Mouse (Mus musculus) cerebellum, postnatal 36 days (tissue): ENCODE measurements around the gene Fam214a.

ENCODE experiments used
- DNase-seq, 2 experiments: peaks; one replicate each; pipeline ENCODE4 v3.0.0; 2021 to 2022; ENCODE audit warnings: mixed read lengths in 2 of 2

Fam214a gene

DNA sequence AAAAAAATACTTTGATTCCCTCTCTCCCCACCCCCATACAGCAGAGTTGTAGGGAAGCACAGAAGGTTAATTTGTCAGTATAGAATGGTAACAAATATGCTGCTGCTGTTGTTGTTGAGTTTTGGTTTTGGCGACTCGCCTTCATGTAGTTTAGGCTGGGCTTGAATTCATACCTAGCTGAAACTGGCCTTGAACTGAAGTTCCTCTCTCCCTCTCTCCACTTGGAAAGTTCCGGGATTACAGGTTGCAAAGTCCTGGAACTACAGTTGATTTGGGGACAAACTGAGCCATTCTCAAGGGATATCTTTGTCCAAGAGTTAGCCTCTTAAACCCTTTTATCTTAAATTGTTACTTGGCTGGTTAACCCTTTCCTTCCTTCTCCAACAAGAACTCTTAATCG lies 83.3 kb downstream of the Fam214a start:
- DNase-seq = no peak

- DNase-seq = peak; percentile 83 to 86
These were observed 85.0 kb downstream of the Fam214a start, which contains the start of gene Arpp19 for GRCm38 (mm10) chr9:75037451-75038356. Gene Arpp19, plus strand, starts transcription at chr9:75037614.

GRCm38 (mm10) chr9:75038357-75038688 lies 85.6 kb downstream of the Fam214a start:
- DNase-seq = no peak

GRCm38 (mm10) chr9:75040566-75040965 lies 87.9 kb downstream of the Fam214a start:
- no peak for DNase-seq

DNA sequence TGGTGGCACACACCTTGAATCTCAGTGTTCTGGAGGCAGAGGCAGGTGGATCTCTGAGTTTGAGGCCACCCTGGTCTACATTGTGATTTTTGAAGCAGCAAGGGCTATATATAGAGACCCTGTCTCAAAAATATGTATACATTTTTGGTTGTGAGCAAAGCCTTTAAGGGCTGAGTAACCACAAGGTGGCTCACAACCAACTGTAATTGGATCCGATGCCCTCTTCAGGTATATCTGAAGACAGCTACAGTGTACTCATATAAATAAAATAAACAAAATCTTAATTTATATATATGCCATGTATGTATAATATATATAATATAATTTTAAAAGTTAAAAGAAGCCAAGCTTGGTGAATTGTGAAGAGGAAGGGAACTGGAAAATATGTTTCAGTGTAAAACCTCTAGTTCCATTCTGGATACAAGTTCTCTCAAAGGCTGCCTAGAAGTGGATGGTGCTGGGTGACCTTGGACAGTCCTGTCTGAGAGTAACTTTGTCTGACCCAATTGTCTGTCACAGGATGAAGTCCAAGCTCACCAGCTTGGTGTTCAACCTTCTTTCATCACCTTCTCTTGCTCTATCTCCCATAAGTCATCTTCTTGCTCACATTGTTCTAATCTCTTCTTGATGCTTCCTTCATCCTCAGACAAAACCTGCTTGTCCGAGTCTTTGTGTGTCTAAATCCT lies 89.3 kb downstream of the Fam214a start:
- no peak for DNase-seq

- no peak for DNase-seq
These were observed 90.5 kb downstream of the Fam214a start for GRCm38 (mm10) chr9:75043191-75043590.

GRCm38 (mm10) chr9:75047079-75047478 lies 94.4 kb downstream of the Fam214a start:
- DNase-seq = no peak

- DNase-seq = no peak
These were observed 96.4 kb downstream of the Fam214a start for GRCm38 (mm10) chr9:75049100-75049499.

DNA sequence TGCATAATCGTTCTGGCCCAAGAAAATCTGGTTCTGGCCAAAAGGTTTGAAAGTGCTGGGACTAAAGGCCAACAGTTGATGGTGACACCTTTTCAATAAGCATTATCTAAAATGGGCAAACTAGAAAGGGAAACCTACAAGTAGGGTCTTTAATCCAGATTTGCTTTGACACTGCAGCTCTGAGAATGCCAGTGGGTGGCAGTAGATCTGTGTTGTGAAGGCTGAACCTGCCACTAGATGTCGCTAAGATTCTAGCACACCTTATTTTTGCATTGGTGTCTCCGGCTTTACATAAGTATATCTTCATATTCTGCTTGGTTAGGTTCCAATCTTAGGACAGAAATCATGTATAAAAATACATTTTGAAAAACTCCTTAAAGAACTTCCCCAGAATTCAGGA lies 97.3 kb downstream of the Fam214a start:
- peak; percentile 72 to 84 for DNase-seq

- no peak for DNase-seq
These were observed 99.2 kb downstream of the Fam214a start for GRCm38 (mm10) chr9:75051841-75052240.

- DNase-seq = no peak
These were observed 102.4 kb downstream of the Fam214a start for GRCm38 (mm10) chr9:75055046-75055445.

- no peak for DNase-seq
These were observed 112.1 kb downstream of the Fam214a start for GRCm38 (mm10) chr9:75064678-75065331.

DNA sequence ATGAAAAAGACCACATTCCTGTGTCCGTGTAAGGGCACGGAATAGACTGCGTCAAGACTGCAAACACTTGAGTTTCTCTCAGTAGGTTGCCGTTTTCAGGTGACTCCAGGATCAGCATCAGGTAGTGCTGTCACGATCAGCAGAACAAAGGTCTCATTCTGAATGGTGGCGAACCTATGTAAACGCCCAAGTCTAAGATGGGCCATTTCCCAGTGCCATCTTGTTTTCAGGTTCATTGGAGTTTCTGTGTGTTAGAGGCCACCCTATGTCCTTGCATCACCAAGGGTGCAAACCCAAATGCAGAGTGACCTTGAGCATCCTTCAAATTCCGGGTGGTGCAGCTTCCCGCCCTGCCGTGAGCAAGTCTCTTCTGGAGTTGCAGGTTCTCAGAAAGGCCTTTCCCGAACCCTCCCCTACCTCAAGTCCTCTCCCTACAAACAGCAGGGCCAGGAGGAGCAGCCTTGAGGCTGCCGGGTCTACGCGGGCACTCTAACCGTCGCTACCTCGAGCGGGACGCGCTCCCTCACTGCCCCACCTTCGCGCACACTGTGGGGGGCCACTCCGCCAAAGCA lies 117.9 kb downstream of the Fam214a start, which contains the start of gene Myo5a:
Myo5a (plus strand) TSS at position 559 of the 572 bp plus-strand sequence.
- no peak for DNase-seq

- peak; percentile 85 to 88 for DNase-seq
These were observed 118.5 kb downstream of the Fam214a start for GRCm38 (mm10) chr9:75071029-75071705.

DNA sequence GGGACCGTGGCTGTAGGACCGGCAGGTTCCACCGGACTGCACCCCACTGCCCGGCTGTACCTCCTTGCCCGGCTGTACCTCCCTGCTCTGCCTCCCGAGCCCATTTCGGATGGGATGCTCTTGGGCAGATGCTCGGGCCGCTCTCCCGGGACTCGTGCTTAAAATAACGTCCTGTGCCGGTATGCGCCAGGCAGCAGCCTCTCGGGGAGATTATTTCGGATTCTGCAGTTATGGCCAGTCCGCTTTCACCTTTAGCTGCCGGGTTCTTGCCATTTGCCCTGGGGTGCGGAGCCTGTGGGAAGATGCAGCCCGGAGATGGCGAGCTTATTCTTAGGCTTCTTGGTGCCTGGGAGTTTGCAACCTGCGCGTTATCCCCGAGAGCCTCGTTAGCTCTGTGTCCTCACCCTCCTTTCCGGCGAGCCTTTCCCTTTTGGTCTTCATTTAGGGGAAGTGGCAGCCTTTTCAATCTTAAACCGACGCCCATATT lies 119.1 kb downstream of the Fam214a start:
- DNase-seq = no peak

GRCm38 (mm10) chr9:75072361-75072760 lies 119.7 kb downstream of the Fam214a start:
- DNase-seq = no peak

DNA sequence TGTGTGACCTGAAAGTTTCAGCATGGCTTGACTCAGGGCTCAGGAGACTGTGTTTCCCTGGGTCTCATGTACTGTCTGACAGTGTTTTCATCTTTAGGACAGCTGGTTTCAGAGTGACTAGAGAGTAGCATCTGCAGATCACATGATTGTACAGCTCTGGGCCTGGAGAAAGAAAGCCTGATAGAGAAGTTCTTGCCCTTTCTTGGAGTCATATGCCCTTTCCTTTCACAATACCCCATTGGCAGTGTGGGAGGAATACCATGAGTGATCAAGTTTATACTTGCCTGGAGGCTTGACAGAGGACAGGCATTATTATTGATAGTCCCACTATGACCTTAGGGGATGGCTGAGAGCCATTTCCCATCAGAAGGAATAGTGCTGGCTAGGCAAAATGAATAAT lies 124.5 kb downstream of the Fam214a start:
- DNase-seq = no peak
